Mouse (Mus musculus): ENCODE measurements around the gene Klf2. TPM values are rescaled to one million over a fixed set of nuclear protein-coding genes. Genes with fewer than 3 reads are reported as not detected.
A peak's percentile ranks its signal among the peaks of the same experiment; 100 is the strongest.

Klf2 gene
- polyA plus RNA-seq, 1 experiment: 9.8 TPM

- no peak overlapping the region for H3K4me3 ChIP-seq
- H3K27me3 ChIP-seq (ENCODE audit: control insufficient read depth, insufficient read depth, insufficient read length): no peaks in the 10 kb centered on the region
- TF ChIP-seq MAX (IDR thresholded peaks at IDR 0.05; ENCODE audit: low read depth) (no peak), TCF3 (IDR thresholded peaks at IDR 0.05; ENCODE audit: insufficient read length, low read depth) (no peak)
- no peaks in the 10 kb centered on the region for H3K36me3 ChIP-seq (ENCODE audit: control insufficient read depth, insufficient read depth)
- H3ac ChIP-seq (ENCODE audit: control insufficient read depth, insufficient read length): no peak overlapping the region
- no peaks in the 10 kb centered on the region for H3K79me2 ChIP-seq (ENCODE audit: control insufficient read depth, insufficient read depth)
- H3K4me2 ChIP-seq (ENCODE audit: low read depth): no peak overlapping the region
Observed at GRCm38 (mm10) chr8:72348956-72349355, 30.1 kb downstream of the Klf2 start.

DNA sequence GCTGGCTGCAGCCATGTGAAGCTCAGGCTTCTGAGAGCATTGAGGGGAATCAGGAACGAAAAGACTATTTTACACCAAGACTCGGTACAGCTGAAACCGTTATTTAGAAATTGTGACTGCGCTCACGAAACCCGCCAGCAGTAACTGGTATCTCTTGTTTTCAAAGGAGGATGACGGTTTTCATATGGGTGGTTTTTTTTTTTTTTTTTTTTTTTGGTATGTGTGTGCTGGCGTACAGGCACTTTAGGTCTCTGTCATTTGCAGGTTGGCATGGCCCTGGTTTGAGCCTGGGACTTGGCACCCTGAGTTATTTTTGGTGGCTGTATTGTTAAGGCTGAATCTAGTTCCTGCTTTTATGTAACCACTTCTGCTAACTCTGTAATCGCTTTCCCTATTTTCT, 31.0 kb downstream of the Klf2 start:
- Histone ChIP-seq H3K4me2 (ENCODE audit: low read depth) (no peak overlapping the region), H3K4me3 (no peak overlapping the region), H3K36me3 (ENCODE audit: control insufficient read depth, insufficient read depth) (no peaks in the 10 kb centered on the region), H3ac (ENCODE audit: control insufficient read depth, insufficient read length) (no peak overlapping the region), H3K79me2 (ENCODE audit: control insufficient read depth, insufficient read depth) (no peaks in the 10 kb centered on the region), H3K27me3 (ENCODE audit: control insufficient read depth, insufficient read depth, insufficient read length) (no peaks in the 10 kb centered on the region)
- TF ChIP-seq MYOD1 (IDR thresholded peaks at IDR 0.05; ENCODE audit: control insufficient read depth in 1 of 3, insufficient read length in 2 of 3, low read depth in 2 of 3): no peak
- TF ChIP-seq TCF3 (IDR thresholded peaks at IDR 0.05; ENCODE audit: insufficient read length, low read depth): no peak
- TF ChIP-seq MAX (IDR thresholded peaks at IDR 0.05; ENCODE audit: low read depth): no peak
- TF ChIP-seq USF1 (IDR thresholded peaks at IDR 0.05; ENCODE audit: low read depth): no peak
- no peak for TF ChIP-seq E2F4 (IDR thresholded peaks at IDR 0.05; ENCODE audit: insufficient read depth)
- TF ChIP-seq POLR2A (IDR thresholded peaks at IDR 0.05; ENCODE audit: insufficient read length, low read depth): no peak
- no peak for TF ChIP-seq TCF12 (IDR thresholded peaks at IDR 0.05; ENCODE audit: insufficient read depth, poor library complexity, severe bottlenecking)
- TF ChIP-seq POLR2AphosphoS2 (IDR thresholded peaks at IDR 0.05; ENCODE audit: insufficient read length, low read depth): no peak
- TF ChIP-seq SRF (IDR thresholded peaks at IDR 0.05; ENCODE audit: control insufficient read depth, insufficient read length, low read depth): no peak
- TF ChIP-seq CEBPB (IDR thresholded peaks at IDR 0.05; ENCODE audit: insufficient read depth, poor library complexity, severe bottlenecking): no peak
- no peak for TF ChIP-seq MYOG (IDR thresholded peaks at IDR 0.05; ENCODE audit: control insufficient read depth in 1 of 3, insufficient read depth in 1 of 3, insufficient read length in 2 of 3, low read depth in 2 of 3)
- no peak for TF ChIP-seq REST (IDR thresholded peaks at IDR 0.05; ENCODE audit: insufficient read depth, insufficient read length)

GRCm38 (mm10) chr8:72350727-72351126, 31.9 kb downstream of the Klf2 start:
- Histone ChIP-seq H3K4me3 (no peak overlapping the region), H3K4me2 (ENCODE audit: low read depth) (peak overlapping the region; percentile 58), H3K27me3 (ENCODE audit: control insufficient read depth, insufficient read depth, insufficient read length) (no peaks in the 10 kb centered on the region), H3K79me2 (ENCODE audit: control insufficient read depth, insufficient read depth) (no peaks in the 10 kb centered on the region), H3ac (ENCODE audit: control insufficient read depth, insufficient read length) (no peak overlapping the region), H3K36me3 (ENCODE audit: control insufficient read depth, insufficient read depth) (no peaks in the 10 kb centered on the region)
- TF ChIP-seq E2F4 (IDR thresholded peaks at IDR 0.05; ENCODE audit: insufficient read depth): no peak
- TF ChIP-seq MYOG (IDR thresholded peaks at IDR 0.05; ENCODE audit: control insufficient read depth in 1 of 3, insufficient read depth in 1 of 3, insufficient read length in 2 of 3, low read depth in 2 of 3): peak in 1 of 3 experiments; percentile 30

- H3K4me3 ChIP-seq: no peak overlapping the region
- TF ChIP-seq POLR2AphosphoS2 (IDR thresholded peaks at IDR 0.05; ENCODE audit: insufficient read length, low read depth): no peak
- TF ChIP-seq USF1 (IDR thresholded peaks at IDR 0.05; ENCODE audit: low read depth): no peak
- peak in 1 of 3 experiments; percentile 50 for TF ChIP-seq MYOD1 (IDR thresholded peaks at IDR 0.05; ENCODE audit: control insufficient read depth in 1 of 3, insufficient read length in 2 of 3, low read depth in 2 of 3)
- TF ChIP-seq MYOG (IDR thresholded peaks at IDR 0.05; ENCODE audit: control insufficient read depth in 1 of 3, insufficient read depth in 1 of 3, insufficient read length in 2 of 3, low read depth in 2 of 3): peak in 1 of 3 experiments; percentile 30
- TF ChIP-seq CEBPB (IDR thresholded peaks at IDR 0.05; ENCODE audit: insufficient read depth, poor library complexity, severe bottlenecking): no peak
- TF ChIP-seq POLR2A (IDR thresholded peaks at IDR 0.05; ENCODE audit: insufficient read length, low read depth): no peak
- TF ChIP-seq TCF3 (IDR thresholded peaks at IDR 0.05; ENCODE audit: insufficient read length, low read depth): no peak
- TF ChIP-seq TCF12 (IDR thresholded peaks at IDR 0.05; ENCODE audit: insufficient read depth, poor library complexity, severe bottlenecking): no peak
- no peaks in the 10 kb centered on the region for H3K27me3 ChIP-seq (ENCODE audit: control insufficient read depth, insufficient read depth, insufficient read length)
- H3ac ChIP-seq (ENCODE audit: control insufficient read depth, insufficient read length): no peak overlapping the region
- peak overlapping the region; percentile 58 for H3K4me2 ChIP-seq (ENCODE audit: low read depth)
- H3K36me3 ChIP-seq (ENCODE audit: control insufficient read depth, insufficient read depth): no peaks in the 10 kb centered on the region
- H3K79me2 ChIP-seq (ENCODE audit: control insufficient read depth, insufficient read depth): no peaks in the 10 kb centered on the region
Observed at GRCm38 (mm10) chr8:72351405-72352005, 32.7 kb downstream of the Klf2 start.

DNA sequence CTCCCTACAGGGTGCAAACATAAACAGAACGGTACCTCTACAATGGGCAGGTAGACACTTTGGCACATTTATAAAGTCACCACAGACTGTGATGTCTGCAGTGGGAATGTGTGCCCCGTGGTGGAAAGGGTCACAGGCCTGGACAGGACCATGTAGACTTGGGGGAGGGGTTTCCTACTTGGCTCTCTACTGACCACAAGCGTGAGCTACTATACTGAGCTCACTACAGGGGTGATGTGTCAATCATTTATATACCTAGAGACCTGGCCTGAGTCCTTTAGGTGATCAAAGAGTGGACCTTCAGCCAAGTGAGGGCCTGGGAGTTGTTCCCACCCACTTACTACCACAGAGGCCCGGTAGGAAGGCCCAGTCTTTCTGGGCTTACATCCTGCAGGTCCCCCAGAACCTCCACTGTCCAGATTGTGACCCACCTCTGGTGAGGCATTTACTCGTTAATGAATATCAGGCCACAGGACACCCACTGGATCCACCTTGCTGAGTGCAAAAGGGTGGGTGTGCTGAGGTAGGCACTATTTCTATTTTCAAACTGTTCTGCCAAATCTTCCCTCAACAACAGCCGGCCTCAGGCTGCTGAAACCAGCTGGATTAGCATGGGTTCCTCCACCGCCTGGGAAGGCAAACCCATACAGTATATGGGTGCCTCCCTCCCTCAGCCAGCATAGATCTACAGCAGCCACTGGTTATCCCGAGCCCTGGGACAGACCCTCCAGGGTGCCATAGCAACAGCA, 34.3 kb downstream of the Klf2 start:
- TF ChIP-seq CEBPB (IDR thresholded peaks at IDR 0.05; ENCODE audit: insufficient read depth, poor library complexity, severe bottlenecking) (no peak), USF1 (IDR thresholded peaks at IDR 0.05; ENCODE audit: low read depth) (no peak), TCF3 (IDR thresholded peaks at IDR 0.05; ENCODE audit: insufficient read length, low read depth) (no peak), MAX (IDR thresholded peaks at IDR 0.05; ENCODE audit: low read depth) (no peak), POLR2A (IDR thresholded peaks at IDR 0.05; ENCODE audit: insufficient read length, low read depth) (no peak), POLR2AphosphoS2 (IDR thresholded peaks at IDR 0.05; ENCODE audit: insufficient read length, low read depth) (no peak), REST (IDR thresholded peaks at IDR 0.05; ENCODE audit: insufficient read depth, insufficient read length) (no peak), MYOD1 (IDR thresholded peaks at IDR 0.05; ENCODE audit: control insufficient read depth in 1 of 3, insufficient read length in 2 of 3, low read depth in 2 of 3) (no peak), E2F4 (IDR thresholded peaks at IDR 0.05; ENCODE audit: insufficient read depth) (no peak), TCF12 (IDR thresholded peaks at IDR 0.05; ENCODE audit: insufficient read depth, poor library complexity, severe bottlenecking) (no peak), MYOG (IDR thresholded peaks at IDR 0.05; ENCODE audit: control insufficient read depth in 1 of 3, insufficient read depth in 1 of 3, insufficient read length in 2 of 3, low read depth in 2 of 3) (no peak), SRF (IDR thresholded peaks at IDR 0.05; ENCODE audit: control insufficient read depth, insufficient read length, low read depth) (no peak)

More for the DNA sequence above, 34.3 kb downstream of the Klf2 start:
- Histone ChIP-seq H3K36me3 (ENCODE audit: control insufficient read depth, insufficient read depth) (no peaks in the 10 kb centered on the region), H3ac (ENCODE audit: control insufficient read depth, insufficient read length) (no peak overlapping the region), H3K79me2 (ENCODE audit: control insufficient read depth, insufficient read depth) (no peaks in the 10 kb centered on the region), H3K4me2 (ENCODE audit: low read depth) (no peak overlapping the region), H3K4me3 (no peak overlapping the region), H3K27me3 (ENCODE audit: control insufficient read depth, insufficient read depth, insufficient read length) (no peaks in the 10 kb centered on the region)

All from myocyte (in vitro differentiated cells).